ENCODE assay signal across 9 mouse cellular contexts in genomic region chr8:26438246-26438862, GRCm38 (mm10).
DNase-seq lines count a peak whose midpoint lies in the region; ATAC-seq and TF ChIP-seq lines count a peak whose summit lies in the region.
"Had no signal": no experiment of that assay in that cellular context is flagged by ENCODE, and none has a peak within 500 bp of the region (broad histone marks: within the 10 kb centered on the region; RNA-seq: fewer than 3 reads in every experiment).

No protein-coding gene starts in this region.

- H3K27ac ChIP-seq in forebrain, embryonic 12.5 days = no peak overlapping the region
- H3K27ac ChIP-seq in forebrain, embryonic 16.5 days (ENCODE audit: low read length) = no peak overlapping the region
- no peak overlapping the region for H3K27ac ChIP-seq in midbrain, embryonic 12.5 days (replicated peaks)
- H3K27ac ChIP-seq in midbrain, postnatal 0 days (ENCODE audit: low read depth, low read length) = no peak overlapping the region
- no peak overlapping the region for H3K27ac ChIP-seq in intestine, embryonic 15.5 days
- no peak overlapping the region for H3K27ac ChIP-seq in stomach, embryonic 14.5 days (ENCODE audit: low read length)

- H3K27me3 ChIP-seq in forebrain, embryonic 12.5 days = no peaks in the 10 kb centered on the region; the same call in 1 of the 2 replicates
- no peaks in the 10 kb centered on the region for H3K27me3 ChIP-seq in forebrain, embryonic 16.5 days (replicated peaks; ENCODE audit: control insufficient read depth, insufficient read depth, low read length)
- H3K27me3 ChIP-seq in midbrain, embryonic 12.5 days = no peaks in the 10 kb centered on the region
- H3K27me3 ChIP-seq in midbrain, postnatal 0 days (ENCODE audit: insufficient read depth, low read length) = no peaks in the 10 kb centered on the region
- H3K27me3 ChIP-seq in intestine, embryonic 15.5 days (replicated peaks) = no peaks in the 10 kb centered on the region
- H3K27me3 ChIP-seq in stomach, embryonic 14.5 days (ENCODE audit: control insufficient read depth, insufficient read depth, low read length) = no peaks in the 10 kb centered on the region
- H3K27me3 ChIP-seq: megakaryocyte, embryonic 14.5 days had no signal

- H3K4me1 ChIP-seq in forebrain, embryonic 12.5 days = no peaks in the 10 kb centered on the region
- H3K4me1 ChIP-seq in forebrain, embryonic 16.5 days (replicated peaks; ENCODE audit: control insufficient read depth, insufficient read depth, low read length) = peaks cover 5% of the 10 kb centered on the region; the same call in 1 of the 2 replicates
- H3K4me1 ChIP-seq in midbrain, embryonic 12.5 days = 0 out of 2 replicates have a peak, but pooled peaks cover 3% of the 10 kb centered on the region
- H3K4me1 ChIP-seq in midbrain, postnatal 0 days (ENCODE audit: insufficient read depth, low read length) = no peaks in the 10 kb centered on the region
- H3K4me1 ChIP-seq in intestine, embryonic 15.5 days (replicated peaks) = no peaks in the 10 kb centered on the region
- H3K4me1 ChIP-seq in stomach, embryonic 14.5 days (ENCODE audit: control insufficient read depth, insufficient read depth, low read length) = peaks cover 15% of the 10 kb centered on the region; the same call in 1 of the 2 replicates
- H3K4me1 ChIP-seq: megakaryocyte, embryonic 14.5 days had no signal

- no peak overlapping the region for H3K9ac ChIP-seq in forebrain, embryonic 12.5 days
- H3K9ac ChIP-seq in forebrain, embryonic 16.5 days (replicated peaks; ENCODE audit: low read depth, low read length) = no peak overlapping the region
- no peak overlapping the region for H3K9ac ChIP-seq in midbrain, embryonic 12.5 days (replicated peaks)
- no peak overlapping the region for H3K9ac ChIP-seq in midbrain, postnatal 0 days (replicated peaks; ENCODE audit: low read length, poor library complexity, severe bottlenecking)
- no peak overlapping the region for H3K9ac ChIP-seq in intestine, embryonic 15.5 days
- no peak overlapping the region for H3K9ac ChIP-seq in stomach, embryonic 14.5 days (replicated peaks; ENCODE audit: low read depth, low read length)

- no peak for ATAC-seq in forebrain, embryonic 12.5 days (ENCODE audit: low FRiP score)
- ATAC-seq in forebrain, embryonic 16.5 days = no peak
- no peak for ATAC-seq in midbrain, embryonic 12.5 days (ENCODE audit: low FRiP score, low read depth)
- no peak for ATAC-seq in midbrain, postnatal 0 days (ENCODE audit: low FRiP score)
- ATAC-seq in intestine, embryonic 15.5 days = no peak
- no peak for ATAC-seq in stomach, embryonic 14.5 days (ENCODE audit: insufficient number of reproducible peaks, insufficient read depth, low FRiP score, low read depth)

- WGBS in forebrain, embryonic 12.5 days = 75% methylated on average over 15 of the region's 15 CpGs
- WGBS in forebrain, embryonic 16.5 days = 78% methylated on average over 15 of the region's 15 CpGs
- WGBS in midbrain, embryonic 12.5 days = 78% methylated on average over 15 of the region's 15 CpGs
- 77% methylated on average over 15 of the region's 15 CpGs for WGBS in midbrain, postnatal 0 days
- WGBS in intestine, embryonic 15.5 days = 66% methylated on average over 15 of the region's 15 CpGs
- WGBS in stomach, embryonic 14.5 days = 37% methylated on average over 15 of the region's 15 CpGs

- no peaks in the 10 kb centered on the region for H3K36me3 ChIP-seq in forebrain, embryonic 12.5 days (replicated peaks)
- H3K36me3 ChIP-seq in forebrain, embryonic 16.5 days (ENCODE audit: control insufficient read depth, insufficient read depth) = no peaks in the 10 kb centered on the region
- H3K36me3 ChIP-seq in midbrain, embryonic 12.5 days = no peaks in the 10 kb centered on the region
- no peaks in the 10 kb centered on the region for H3K36me3 ChIP-seq in midbrain, postnatal 0 days (ENCODE audit: insufficient read depth, low read length)
- no peaks in the 10 kb centered on the region for H3K36me3 ChIP-seq in intestine, embryonic 15.5 days
- no peaks in the 10 kb centered on the region for H3K36me3 ChIP-seq in stomach, embryonic 14.5 days (ENCODE audit: control insufficient read depth, insufficient read depth, low read length)

- H3K9me3 ChIP-seq in forebrain, embryonic 12.5 days = no peaks in the 10 kb centered on the region
- H3K9me3 ChIP-seq in forebrain, embryonic 16.5 days (ENCODE audit: control insufficient read depth, low read length) = no peaks in the 10 kb centered on the region
- no peaks in the 10 kb centered on the region for H3K9me3 ChIP-seq in midbrain, embryonic 12.5 days
- H3K9me3 ChIP-seq in midbrain, postnatal 0 days (ENCODE audit: low read length) = no peaks in the 10 kb centered on the region
- H3K9me3 ChIP-seq in intestine, embryonic 15.5 days = no peaks in the 10 kb centered on the region
- H3K9me3 ChIP-seq in stomach, embryonic 14.5 days (ENCODE audit: control insufficient read depth, low read depth, low read length) = no peaks in the 10 kb centered on the region

- H3K4me3 ChIP-seq in forebrain, embryonic 12.5 days (replicated peaks) = no peak overlapping the region
- no peak overlapping the region for H3K4me3 ChIP-seq in forebrain, embryonic 16.5 days (replicated peaks; ENCODE audit: low read length)
- H3K4me3 ChIP-seq in midbrain, embryonic 12.5 days = no peak overlapping the region
- no peak overlapping the region for H3K4me3 ChIP-seq in midbrain, postnatal 0 days (ENCODE audit: low read depth, low read length)
- H3K4me3 ChIP-seq in intestine, embryonic 15.5 days (replicated peaks) = 0 out of 2 replicates have a peak overlapping the region, but pooled peaks have one; percentile 5
- peak overlapping the region; percentile 9; the same call in 1 of the 2 replicates for H3K4me3 ChIP-seq in stomach, embryonic 14.5 days (ENCODE audit: low read depth, low read length)
- H3K4me3 ChIP-seq: megakaryocyte, embryonic 14.5 days had no signal

- DNase-seq in midbrain, postnatal 0 days (ENCODE audit: low spot score) = no peak
- no peak for DNase-seq in ovary, postnatal 14 days (ENCODE audit: low spot score)
- DNase-seq in layer of hippocampus, adult 8-10 months (ENCODE audit: low spot score in 2 of 2) = no peak

- TF ChIP-seq CTCF in midbrain, postnatal 0 days (IDR thresholded peaks at IDR 0.05) = no peak

- peak overlapping the region; percentile 34; the same call in 1 of the 2 replicates for H3K4me2 ChIP-seq in forebrain, embryonic 12.5 days
- no peak overlapping the region for H3K4me2 ChIP-seq in forebrain, embryonic 16.5 days (ENCODE audit: low read length)
- H3K4me2 ChIP-seq in midbrain, embryonic 12.5 days (replicated peaks) = peak overlapping the region; percentile 19; the same call in 1 of the 2 replicates
- no peak overlapping the region for H3K4me2 ChIP-seq in midbrain, postnatal 0 days (ENCODE audit: low read depth, low read length, poor library complexity, severe bottlenecking)
- peak overlapping the region; percentile 51 for H3K4me2 ChIP-seq in intestine, embryonic 15.5 days (replicated peaks)
- H3K4me2 ChIP-seq in stomach, embryonic 14.5 days (replicated peaks; ENCODE audit: low read depth, low read length) = peak overlapping the region; percentile 39

Comparison
In these comparisons a context has a peak if more than half of its experiments do, and no peak if none do; other contexts are left out.
1. H3K4me2 ChIP-seq: peak in forebrain, embryonic 12.5 days (single experiment), midbrain, embryonic 12.5 days (single experiment), intestine, embryonic 15.5 days (single experiment) and stomach, embryonic 14.5 days (single experiment); none in forebrain, embryonic 16.5 days (single experiment) and midbrain, postnatal 0 days (single experiment).
2. H3K4me3 ChIP-seq: peak in intestine, embryonic 15.5 days (single experiment) and stomach, embryonic 14.5 days (single experiment); none in forebrain, embryonic 12.5 days (single experiment), forebrain, embryonic 16.5 days (single experiment), midbrain, embryonic 12.5 days (single experiment) and midbrain, postnatal 0 days (single experiment).